Comparison of ENCODE assay signal across 9 mouse cellular contexts in the genomic region with DNA sequence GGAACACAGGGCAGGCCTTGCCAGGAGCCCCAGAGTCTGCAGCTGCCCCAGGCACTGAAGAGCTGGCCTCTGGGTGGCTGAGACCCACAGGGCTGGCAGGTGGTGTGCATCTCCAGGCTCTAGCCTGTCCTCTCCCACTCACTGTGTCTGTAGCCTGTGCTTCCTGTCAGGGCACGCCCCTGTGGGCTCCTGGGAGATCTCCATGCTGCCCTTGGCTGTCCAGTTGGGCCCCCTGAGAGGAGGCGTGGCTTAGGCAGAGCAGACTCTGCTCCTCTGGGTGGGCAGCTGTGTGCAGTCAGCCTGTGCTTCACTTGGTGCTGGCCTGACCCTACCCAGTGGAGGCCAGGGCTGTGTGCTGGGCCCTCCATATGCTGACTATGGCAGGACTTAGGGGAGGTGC. TPM values are rescaled to one million over a fixed set of nuclear protein-coding genes. Genes with fewer than 3 reads are reported as not detected.
DNase-seq lines count a peak whose midpoint lies in the region; ATAC-seq and TF ChIP-seq lines count a peak whose summit lies in the region.
"Had no signal": no experiment of that assay in that cellular context is flagged by ENCODE, and none has a peak within 500 bp of the region (broad histone marks: within the 10 kb centered on the region; RNA-seq: fewer than 3 reads in every experiment).

No protein-coding gene starts in this region.

- no peak overlapping the region; the same call in 1 of the 2 replicates for H3K4me2 ChIP-seq in kidney, embryonic 14.5 days (replicated peaks; ENCODE audit: low read depth, low read length)
- H3K4me2 ChIP-seq in embryonic facial prominence, embryonic 15.5 days (replicated peaks) = no peak overlapping the region
- no peak overlapping the region for H3K4me2 ChIP-seq in myocyte (ENCODE audit: low read depth)
- H3K4me2 ChIP-seq in hindbrain, embryonic 14.5 days (replicated peaks) = no peak overlapping the region

- intact Hi-C loops in heart, postnatal 36 days (cut with DNase I) = no loop called here

- H3K36me3 ChIP-seq in kidney, embryonic 14.5 days (ENCODE audit: control insufficient read depth, insufficient read depth, low read length) = peaks cover 15% of the 10 kb centered on the region
- H3K36me3 ChIP-seq in embryonic facial prominence, embryonic 15.5 days = peaks cover 13% of the 10 kb centered on the region; the same call in 1 of the 2 replicates
- peaks cover 4% of the 10 kb centered on the region for H3K36me3 ChIP-seq in myocyte (ENCODE audit: control insufficient read depth, insufficient read depth)
- H3K36me3 ChIP-seq in hindbrain, embryonic 14.5 days (replicated peaks; ENCODE audit: control insufficient read depth, insufficient read depth) = no peaks in the 10 kb centered on the region

- H3K79me2 ChIP-seq in myocyte (ENCODE audit: control insufficient read depth, insufficient read depth) = peaks cover 99% of the 10 kb centered on the region

- peak; percentile 55 for TF ChIP-seq POLR2A in myocyte (IDR thresholded peaks at IDR 0.05; ENCODE audit: insufficient read length, low read depth)

- no peaks in the 10 kb centered on the region for H3K27me3 ChIP-seq in kidney, embryonic 14.5 days (ENCODE audit: control insufficient read depth, insufficient read depth, low read length)
- no peaks in the 10 kb centered on the region for H3K27me3 ChIP-seq in embryonic facial prominence, embryonic 15.5 days
- H3K27me3 ChIP-seq in myocyte (ENCODE audit: control insufficient read depth, insufficient read depth, insufficient read length) = no peaks in the 10 kb centered on the region
- H3K27me3 ChIP-seq in hindbrain, embryonic 14.5 days (ENCODE audit: control insufficient read depth, insufficient read depth, low read length) = no peaks in the 10 kb centered on the region

- no peaks in the 10 kb centered on the region for H3K9me3 ChIP-seq in kidney, embryonic 14.5 days (ENCODE audit: control insufficient read depth, low read length)
- H3K9me3 ChIP-seq in embryonic facial prominence, embryonic 15.5 days (replicated peaks) = no peaks in the 10 kb centered on the region
- H3K9me3 ChIP-seq in hindbrain, embryonic 14.5 days (ENCODE audit: control insufficient read depth, low read length) = no peaks in the 10 kb centered on the region

- peak; percentile 87 for ATAC-seq in kidney, embryonic 14.5 days (ENCODE audit: low FRiP score, low TSS enrichment)
- peak; percentile 23; the same call in 1 of the 2 replicates for ATAC-seq in embryonic facial prominence, embryonic 15.5 days (ENCODE audit: insufficient number of reproducible peaks, low FRiP score, low TSS enrichment, low read depth)
- ATAC-seq in hindbrain, embryonic 14.5 days (ENCODE audit: low FRiP score) = no peak

- H3K27ac ChIP-seq in kidney, embryonic 14.5 days (ENCODE audit: low read depth, low read length) = peak overlapping the region; percentile 68
- H3K27ac ChIP-seq in embryonic facial prominence, embryonic 15.5 days (replicated peaks) = 0 out of 2 replicates have a peak overlapping the region, but pooled peaks have one; percentile 7
- no peak overlapping the region for H3K27ac ChIP-seq in hindbrain, embryonic 14.5 days

- no peak overlapping the region for H3K9ac ChIP-seq in kidney, embryonic 14.5 days (ENCODE audit: low read depth, low read length)
- no peak overlapping the region for H3K9ac ChIP-seq in embryonic facial prominence, embryonic 15.5 days
- no peak overlapping the region for H3K9ac ChIP-seq in hindbrain, embryonic 14.5 days

- peaks cover 36% of the 10 kb centered on the region for H3K4me1 ChIP-seq in kidney, embryonic 14.5 days (ENCODE audit: control insufficient read depth, insufficient read depth, low read length)
- H3K4me1 ChIP-seq in embryonic facial prominence, embryonic 15.5 days = peaks cover 56% of the 10 kb centered on the region
- H3K4me1 ChIP-seq in hindbrain, embryonic 14.5 days (replicated peaks; ENCODE audit: control insufficient read depth, insufficient read depth, low read length) = peaks cover 22% of the 10 kb centered on the region

- no peak overlapping the region for H3K4me3 ChIP-seq in kidney, embryonic 14.5 days (ENCODE audit: low read length)
- no peak overlapping the region for H3K4me3 ChIP-seq in embryonic facial prominence, embryonic 15.5 days (replicated peaks)
- no peak overlapping the region for H3K4me3 ChIP-seq in myocyte
- no peak overlapping the region for H3K4me3 ChIP-seq in hindbrain, embryonic 14.5 days (replicated peaks; ENCODE audit: low read length)

- H3ac ChIP-seq in myocyte (ENCODE audit: control insufficient read depth, insufficient read length) = no peak overlapping the region

- 34% methylated on average over 2 of the region's 2 CpGs for WGBS in kidney, embryonic 14.5 days
- 45% methylated on average over 2 of the region's 2 CpGs for WGBS in embryonic facial prominence, embryonic 15.5 days
- WGBS in hindbrain, embryonic 14.5 days = 45% methylated on average over 2 of the region's 2 CpGs

- DNase-seq in kidney, adult 18-20 months = no peak
- peak; percentile 31 to 37 for DNase-seq in heart, postnatal 36 days
- DNase-seq in layer of hippocampus, adult 9-10 months (ENCODE audit: low spot score) = no peak
- DNase-seq in frontal cortex, postnatal 14 days (ENCODE audit: low spot score in 2 of 2) = no peak
- DNase-seq in hindbrain, embryonic 14.5 days (ENCODE audit: low spot score) = no peak
- DNase-seq: thymus, postnatal 14 days had no signal

TF ChIP-seq in myocyte, 11 proteins besides CTCF, POLR2A, EP300 and RAD21:
- no peak for TF ChIP-seq USF1 (IDR thresholded peaks at IDR 0.05; ENCODE audit: low read depth)
- TF ChIP-seq SRF (IDR thresholded peaks at IDR 0.05; ENCODE audit: control insufficient read depth, insufficient read length, low read depth) = no peak
- peak in 2 of 3 experiments; percentile 67 to 70 for TF ChIP-seq MYOD1 (IDR thresholded peaks at IDR 0.05; ENCODE audit: control insufficient read depth in 1 of 3, insufficient read length in 2 of 3, low read depth in 2 of 3)
- TF ChIP-seq TCF12 (IDR thresholded peaks at IDR 0.05; ENCODE audit: insufficient read depth, poor library complexity, severe bottlenecking) = no peak
- no peak for TF ChIP-seq REST (IDR thresholded peaks at IDR 0.05; ENCODE audit: insufficient read depth, insufficient read length)
- no peak for TF ChIP-seq E2F4 (IDR thresholded peaks at IDR 0.05; ENCODE audit: insufficient read depth)
- no peak for TF ChIP-seq CEBPB (IDR thresholded peaks at IDR 0.05; ENCODE audit: insufficient read depth, poor library complexity, severe bottlenecking)
- peak; percentile 4 to 70 (median 51) for TF ChIP-seq MYOG (IDR thresholded peaks at IDR 0.05; ENCODE audit: control insufficient read depth in 1 of 3, insufficient read depth in 1 of 3, insufficient read length in 2 of 3, low read depth in 2 of 3)
- peak; percentile 6 for TF ChIP-seq TCF3 (IDR thresholded peaks at IDR 0.05; ENCODE audit: insufficient read length, low read depth)
- TF ChIP-seq POLR2AphosphoS2 (IDR thresholded peaks at IDR 0.05; ENCODE audit: insufficient read length, low read depth) = peak; percentile 14

RNA-seq across cellular contexts. Expression of gene Csnk1g2, which starts 5.0 kb away (rescaled TPM):
- polyA plus RNA-seq in kidney, embryonic 14.5 days (2014; fragmentation: Nextera tagmentation; extraction: Ambion mirVana) = 127 and 134 TPM in 2 replicates
- 172 and 190 TPM in 2 replicates for polyA plus RNA-seq in embryonic facial prominence, embryonic 15.5 days (2015; fragmentation: Nextera tagmentation; extraction: Ambion mirVana)
- 100 to 1,000 TPM; 111 to 119 TPM for total RNA-seq in heart, postnatal 36 days (2021)
- polyA plus RNA-seq in myocyte (2012; fragmentation: generic; extraction: Trizol) = 178 TPM
- polyA plus RNA-seq in hindbrain, embryonic 14.5 days (2014; fragmentation: Nextera tagmentation; extraction: Ambion mirVana) = 65.4 and 76.4 TPM in 2 replicates

RNA-seq across cellular contexts. Expression of gene Gm49322, which starts 21.9 kb away (rescaled TPM):
- 1.9 and 2.5 TPM in 2 replicates for polyA plus RNA-seq in kidney, embryonic 14.5 days (2014; fragmentation: Nextera tagmentation; extraction: Ambion mirVana)
- polyA plus RNA-seq in embryonic facial prominence, embryonic 15.5 days (2015; fragmentation: Nextera tagmentation; extraction: Ambion mirVana) = 4.8 TPM in 2 replicates
- under 1 TPM; 0.41 to 0.58 TPM for total RNA-seq in heart, postnatal 36 days (2021)
- 1.0 TPM for polyA plus RNA-seq in myocyte (2012; fragmentation: generic; extraction: Trizol)
- polyA plus RNA-seq in hindbrain, embryonic 14.5 days (2014; fragmentation: Nextera tagmentation; extraction: Ambion mirVana) = 1.7 and 1.9 TPM in 2 replicates

RNA-seq across cellular contexts. Expression of gene Adat3, which starts 25.0 kb away (rescaled TPM):
- polyA plus RNA-seq in kidney, embryonic 14.5 days (2014; fragmentation: Nextera tagmentation; extraction: Ambion mirVana) = 8.0 and 8.8 TPM in 2 replicates
- polyA plus RNA-seq in embryonic facial prominence, embryonic 15.5 days (2015; fragmentation: Nextera tagmentation; extraction: Ambion mirVana) = 7.0 and 7.5 TPM in 2 replicates
- total RNA-seq in heart, postnatal 36 days (2021) = 1 to 10 TPM in 1 of 2 experiments, under 1 TPM in 1; 0.49 to 1.4 TPM
- 5.7 TPM for polyA plus RNA-seq in myocyte (2012; fragmentation: generic; extraction: Trizol)
- polyA plus RNA-seq in hindbrain, embryonic 14.5 days (2014; fragmentation: Nextera tagmentation; extraction: Ambion mirVana) = 5.2 and 5.6 TPM in 2 replicates

RNA-seq across cellular contexts. Expression of gene Scamp4, which starts 25.0 kb away (rescaled TPM):
- 88.5 and 103 TPM in 2 replicates for polyA plus RNA-seq in kidney, embryonic 14.5 days (2014; fragmentation: Nextera tagmentation; extraction: Ambion mirVana)
- polyA plus RNA-seq in embryonic facial prominence, embryonic 15.5 days (2015; fragmentation: Nextera tagmentation; extraction: Ambion mirVana) = 99.1 and 108 TPM in 2 replicates
- 10 to 100 TPM; 19.7 to 22.1 TPM for total RNA-seq in heart, postnatal 36 days (2021)
- polyA plus RNA-seq in myocyte (2012; fragmentation: generic; extraction: Trizol) = 141 TPM
- polyA plus RNA-seq in hindbrain, embryonic 14.5 days (2014; fragmentation: Nextera tagmentation; extraction: Ambion mirVana) = 63.1 and 64.5 TPM in 2 replicates

RNA-seq across cellular contexts. Expression of gene Btbd2, which starts 29.2 kb away (rescaled TPM):
- 63.4 and 80.2 TPM in 2 replicates for polyA plus RNA-seq in kidney, embryonic 14.5 days (2014; fragmentation: Nextera tagmentation; extraction: Ambion mirVana)
- polyA plus RNA-seq in embryonic facial prominence, embryonic 15.5 days (2015; fragmentation: Nextera tagmentation; extraction: Ambion mirVana) = 82.2 and 82.7 TPM in 2 replicates
- total RNA-seq in heart, postnatal 36 days (2021) = 10 to 100 TPM; 45.5 to 46.8 TPM
- polyA plus RNA-seq in myocyte (2012; fragmentation: generic; extraction: Trizol) = 55.9 TPM
- 83.2 and 83.7 TPM in 2 replicates for polyA plus RNA-seq in hindbrain, embryonic 14.5 days (2014; fragmentation: Nextera tagmentation; extraction: Ambion mirVana)

Comparison
In these comparisons a context has a peak if more than half of its experiments do, and no peak if none do; other contexts are left out.
1. DNase-seq: peak in heart, postnatal 36 days (2 of 2); none in kidney, adult 18-20 months (single experiment), layer of hippocampus, adult 9-10 months (single experiment), frontal cortex, postnatal 14 days (0 of 2) and hindbrain, embryonic 14.5 days (single experiment).